Mouse (Mus musculus) bone marrow macrophage, adult 2 months (primary cell): Measurements from ENCODE around the gene Ctrl. TPM values are rescaled to one million over a fixed set of nuclear protein-coding genes. Genes with fewer than 3 reads are reported as not detected.

Source experiments
- H3K27ac ChIP-seq: 2 replicates; pipeline ENCODE4 v1.5.1; 2012; ENCODE audit warnings: low read depth, low read length; ENCODE audit not compliant: insufficient read depth
- H3K4me1 ChIP-seq: 2 replicates; pipeline ENCODE4 v1.6.1; 2012; ENCODE audit warnings: low read length; ENCODE audit not compliant: control insufficient read depth, insufficient read depth
- H3K4me3 ChIP-seq: 2 replicates; pipeline ENCODE4 v1.5.1; 2012; ENCODE audit warnings: mild to moderate bottlenecking, low read length, moderate library complexity; ENCODE audit not compliant: insufficient read depth
- CTCF ChIP-seq: IDR thresholded peaks from 2 replicates; pipeline ENCODE4 v1.5.1; 2012; ENCODE audit warnings: low read depth, mild to moderate bottlenecking, low read length, moderate library complexity
- POLR2A ChIP-seq: IDR thresholded peaks from 2 replicates; pipeline ENCODE4 v1.6.1; 2012; ENCODE audit warnings: mild to moderate bottlenecking, low read depth, low read length, borderline replicate concordance
- polyA plus RNA-seq: library from polyadenylated mRNA; stranded (reverse); fragments of >200 nt; gene quantifications from 2 replicates; pipeline ENCODE4 v1.2.4, GENCODE M21; 2012; ENCODE audit not compliant: missing spikeins, insufficient read depth, insufficient read length

Gene Ctrl
- polyA plus RNA-seq, 1 experiment, result 0.63 TPM

DNA sequence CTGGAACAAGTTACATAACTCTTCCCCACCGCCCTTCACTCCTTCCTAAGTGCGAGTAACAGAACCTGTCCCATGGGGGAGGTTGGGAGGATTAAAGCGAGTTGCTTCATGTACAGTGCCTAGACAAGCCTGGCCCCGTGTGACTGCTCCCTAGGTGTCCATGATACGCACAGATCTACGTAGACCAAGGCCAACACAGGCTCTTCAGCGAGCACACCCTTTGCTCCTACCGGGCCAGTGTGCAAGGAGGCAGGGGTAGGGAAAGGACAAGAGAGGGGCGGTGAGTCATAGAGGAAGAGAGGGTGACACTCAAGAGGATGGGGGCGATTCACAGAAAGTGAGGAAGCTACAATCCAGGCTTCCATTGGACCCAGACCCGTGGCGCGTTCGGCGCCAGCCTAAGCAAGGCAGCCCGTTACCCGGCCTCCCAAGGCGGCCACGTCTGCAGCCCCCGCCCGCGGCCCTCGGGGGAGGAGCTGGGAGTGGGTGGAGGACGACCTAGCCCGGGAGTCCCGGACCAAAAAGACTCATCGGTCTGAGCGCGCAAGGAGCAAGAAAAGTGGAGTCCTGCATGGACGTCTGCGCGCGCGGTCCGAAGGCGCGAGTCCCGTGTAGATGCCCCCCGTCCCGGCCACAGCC lies 31.7 kb upstream of the Ctrl start:
- TF ChIP-seq CTCF, result no peak
- TF ChIP-seq POLR2A, result no peak
- Histone ChIP-seq H3K27ac (no peak overlapping the region), H3K4me3 (peak overlapping the region; percentile 88), H3K4me1 (peaks cover 5% of the 10 kb centered on the region; the same call in 1 of the 2 replicates)

DNA sequence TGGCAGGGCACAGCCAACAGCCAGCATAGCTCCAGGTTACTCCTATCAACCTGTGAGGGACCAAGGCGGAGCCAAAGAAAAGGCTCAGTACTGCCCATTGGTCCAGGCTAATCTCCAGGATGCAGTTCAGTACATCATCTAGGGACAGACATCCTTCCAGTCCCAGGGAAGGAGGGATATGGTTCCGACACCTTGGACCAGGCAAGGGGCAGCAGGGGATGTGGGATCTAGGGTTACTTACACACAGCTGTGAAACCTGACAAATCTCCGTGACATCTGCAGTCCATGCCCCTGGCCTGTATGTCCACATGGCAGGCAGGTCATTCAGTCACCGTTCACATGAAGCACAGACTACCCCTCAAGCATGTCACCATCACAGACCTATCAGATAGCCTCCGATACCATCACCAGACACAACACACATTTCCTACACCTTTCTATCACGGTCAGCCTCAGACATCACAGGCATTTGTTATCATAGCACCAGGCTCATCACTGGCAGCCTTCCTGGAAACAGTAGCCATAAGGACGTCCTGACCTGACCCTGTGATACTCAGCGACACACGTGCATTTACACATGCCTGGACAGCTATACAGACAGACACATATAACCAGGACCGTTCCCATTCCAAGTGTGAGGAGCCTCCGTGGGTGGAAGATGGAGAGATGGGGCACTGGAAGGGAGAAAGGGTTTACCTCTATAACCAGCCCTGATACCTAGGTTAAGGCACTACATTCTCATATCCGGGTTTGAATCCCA lies 31.0 kb upstream of the Ctrl start:
- no peak for TF ChIP-seq POLR2A
- no peak for TF ChIP-seq CTCF
- H3K27ac ChIP-seq, result no peak overlapping the region
- H3K4me1 ChIP-seq, result peaks cover 5% of the 10 kb centered on the region; the same call in 1 of the 2 replicates
- peak overlapping the region; percentile 88 for H3K4me3 ChIP-seq

DNA sequence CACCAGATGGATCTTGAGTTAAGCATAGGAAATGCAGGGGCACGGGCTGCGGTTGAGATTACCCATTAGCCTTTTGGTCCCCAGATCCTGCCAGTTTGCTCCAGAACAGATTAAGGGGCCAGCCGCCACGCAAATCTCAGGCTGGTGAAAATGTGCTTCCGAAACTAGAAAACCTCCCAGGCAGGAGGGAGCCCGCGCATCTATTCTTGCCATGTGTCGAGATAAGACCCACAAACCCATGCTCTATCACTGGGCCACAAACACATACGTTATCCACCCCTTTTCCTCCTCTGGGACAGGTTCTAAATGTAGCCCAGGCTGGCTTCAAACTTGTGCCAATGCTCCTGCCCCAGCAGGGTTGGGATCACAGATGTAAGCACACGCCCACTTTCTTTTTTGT lies 27.9 kb upstream of the Ctrl start:
- H3K4me3 ChIP-seq, result no peak overlapping the region
- no peak for TF ChIP-seq POLR2A
- TF ChIP-seq CTCF, result no peak
- H3K27ac ChIP-seq, result no peak overlapping the region
- peaks cover 15% of the 10 kb centered on the region for H3K4me1 ChIP-seq

DNA sequence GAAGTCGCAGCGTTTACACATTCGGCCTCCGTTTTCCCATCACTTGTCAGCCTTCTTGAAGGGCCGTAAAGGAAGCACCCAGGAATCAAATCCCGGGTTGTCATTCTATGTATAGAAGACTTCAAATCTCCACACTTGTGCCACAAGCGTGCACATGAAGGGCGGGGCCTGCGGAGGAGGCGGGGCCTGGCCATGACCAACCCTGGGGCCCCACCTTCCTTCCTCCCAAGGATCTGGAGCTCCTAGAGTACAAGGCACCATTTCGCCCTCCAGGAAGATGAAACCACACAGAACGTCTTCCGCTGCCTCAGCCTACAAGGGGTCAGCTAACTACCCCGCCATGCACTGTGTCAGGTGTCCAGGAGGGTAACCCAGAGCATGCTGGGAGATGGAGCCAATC lies 27.4 kb upstream of the Ctrl start:
- TF ChIP-seq POLR2A (no peak), CTCF (no peak)
- Histone ChIP-seq H3K27ac (no peak overlapping the region), H3K4me3 (no peak overlapping the region), H3K4me1 (peaks cover 15% of the 10 kb centered on the region)

DNA sequence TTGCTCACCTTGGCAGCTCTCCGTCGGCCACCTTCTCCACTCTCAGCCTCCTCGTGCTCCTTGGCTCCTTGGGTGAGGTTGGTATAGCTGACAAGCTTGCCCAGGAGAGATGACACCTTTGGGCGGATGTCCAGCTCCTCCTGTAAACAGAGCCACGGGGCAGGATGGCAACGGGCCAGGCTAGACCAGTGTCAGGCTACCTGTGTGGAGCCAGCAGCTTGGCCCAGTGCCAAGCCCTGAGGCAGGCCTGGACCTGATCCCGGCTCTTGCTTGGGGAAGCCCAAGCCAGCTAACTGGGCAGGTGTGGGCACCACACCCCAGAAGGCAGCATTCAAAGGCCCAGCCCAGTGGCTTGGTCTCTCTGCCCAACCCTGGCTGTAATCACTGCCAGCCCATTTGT lies 25.7 kb upstream of the Ctrl start:
- no peak overlapping the region for H3K4me3 ChIP-seq
- H3K27ac ChIP-seq, result no peak overlapping the region
- TF ChIP-seq POLR2A (no peak), CTCF (no peak)
- peaks cover 10% of the 10 kb centered on the region for H3K4me1 ChIP-seq

DNA sequence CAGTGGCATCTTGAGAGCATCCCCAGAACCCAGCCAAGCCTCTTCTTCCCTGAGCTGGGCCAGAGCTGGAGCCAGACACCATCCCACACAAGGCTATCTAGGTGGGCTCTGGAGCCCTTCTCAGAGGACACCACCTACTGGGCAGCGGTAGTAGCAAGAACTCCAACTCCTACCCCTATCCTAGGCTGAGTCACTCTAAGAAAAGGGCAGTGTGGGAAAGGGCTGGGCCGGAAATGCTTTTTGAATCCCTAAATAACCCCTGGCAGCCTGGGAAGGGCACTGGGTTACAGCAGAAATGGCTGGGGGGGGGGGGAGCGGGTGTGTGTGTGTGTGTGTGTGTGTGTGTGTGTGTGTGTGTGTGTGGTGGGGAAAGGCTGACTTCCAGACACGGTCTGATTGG lies 24.2 kb upstream of the Ctrl start:
- Histone ChIP-seq H3K4me1 (peaks cover 10% of the 10 kb centered on the region), H3K27ac (no peak overlapping the region), H3K4me3 (no peak overlapping the region)
- TF ChIP-seq CTCF, result no peak

DNA sequence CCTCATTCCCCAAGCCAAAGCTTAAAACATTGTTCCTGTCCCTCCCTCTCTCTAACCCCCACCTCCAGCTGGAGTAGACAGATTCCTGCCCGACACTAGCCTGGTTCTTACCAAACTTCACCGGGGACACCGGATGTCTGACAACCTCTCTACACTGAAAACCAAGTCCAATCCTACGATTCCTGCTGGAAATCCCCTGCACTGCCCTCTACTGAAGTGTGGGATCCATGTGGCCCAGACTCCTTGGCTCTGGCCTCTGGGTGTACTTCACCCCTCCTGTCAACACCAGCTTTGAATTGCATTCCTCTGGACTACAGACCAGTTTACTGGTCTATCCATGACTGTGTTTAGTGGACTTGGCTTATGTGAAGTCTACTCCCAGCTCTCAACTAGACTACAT lies 22.9 kb upstream of the Ctrl start:
- TF ChIP-seq CTCF (no peak), POLR2A (no peak)
- Histone ChIP-seq H3K27ac (no peak overlapping the region), H3K4me3 (no peak overlapping the region), H3K4me1 (peaks cover 10% of the 10 kb centered on the region)

DNA sequence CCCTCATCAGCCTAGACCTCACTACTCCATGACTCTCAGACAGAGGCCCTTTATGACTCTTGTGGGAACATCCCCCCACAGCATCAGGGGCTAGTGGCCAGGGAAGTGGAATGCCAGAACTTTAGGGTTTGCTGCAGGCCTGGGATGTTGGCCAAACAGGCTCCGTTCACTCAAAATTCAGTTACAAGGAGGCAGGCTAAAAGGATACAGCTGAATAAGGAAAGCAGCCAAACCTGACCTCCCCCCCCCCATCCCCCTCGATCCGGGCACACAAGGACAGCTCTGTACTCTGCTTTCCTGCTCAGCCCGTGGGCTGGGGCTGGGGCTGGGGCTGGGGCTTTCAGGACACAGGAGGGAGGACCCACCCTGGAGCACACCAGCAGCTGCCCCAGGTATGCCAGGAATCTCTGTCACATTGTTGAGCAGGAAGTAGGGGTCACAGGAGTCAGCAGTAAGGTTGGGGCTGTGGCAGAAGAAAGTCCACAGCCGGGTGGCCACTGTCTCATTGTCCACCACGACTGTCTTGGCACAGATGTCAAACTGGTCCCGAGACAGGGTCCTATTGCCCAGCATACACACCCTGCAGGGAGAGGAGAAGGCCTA lies 17.5 kb upstream of the Ctrl start:
- Histone ChIP-seq H3K4me1 (no peaks in the 10 kb centered on the region), H3K27ac (no peak overlapping the region), H3K4me3 (no peak overlapping the region)
- no peak for TF ChIP-seq POLR2A
- TF ChIP-seq CTCF, result no peak

DNA sequence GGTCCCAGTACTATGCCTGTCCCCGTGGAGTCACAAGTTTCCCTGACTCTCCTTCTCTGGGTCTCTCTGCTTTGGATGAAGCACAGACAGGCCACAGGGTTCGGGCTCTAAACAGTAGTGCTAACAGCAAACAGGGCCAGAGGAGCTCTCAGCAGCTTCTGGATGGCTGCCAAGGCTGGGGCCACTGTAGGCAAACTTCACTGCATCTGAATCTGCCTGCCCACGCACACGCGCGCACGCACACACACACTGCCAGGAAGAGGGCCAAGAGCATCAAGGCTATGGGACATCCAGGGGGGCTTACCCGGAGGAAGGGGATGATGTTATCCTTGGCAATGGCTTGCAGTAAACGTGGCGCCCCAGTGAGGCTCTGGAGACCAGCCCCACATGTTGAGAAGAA lies 15.7 kb upstream of the Ctrl start:
- H3K4me1 ChIP-seq, result no peaks in the 10 kb centered on the region
- H3K4me3 ChIP-seq, result no peak overlapping the region
- TF ChIP-seq POLR2A (no peak), CTCF (no peak)
- no peak overlapping the region for H3K27ac ChIP-seq

DNA sequence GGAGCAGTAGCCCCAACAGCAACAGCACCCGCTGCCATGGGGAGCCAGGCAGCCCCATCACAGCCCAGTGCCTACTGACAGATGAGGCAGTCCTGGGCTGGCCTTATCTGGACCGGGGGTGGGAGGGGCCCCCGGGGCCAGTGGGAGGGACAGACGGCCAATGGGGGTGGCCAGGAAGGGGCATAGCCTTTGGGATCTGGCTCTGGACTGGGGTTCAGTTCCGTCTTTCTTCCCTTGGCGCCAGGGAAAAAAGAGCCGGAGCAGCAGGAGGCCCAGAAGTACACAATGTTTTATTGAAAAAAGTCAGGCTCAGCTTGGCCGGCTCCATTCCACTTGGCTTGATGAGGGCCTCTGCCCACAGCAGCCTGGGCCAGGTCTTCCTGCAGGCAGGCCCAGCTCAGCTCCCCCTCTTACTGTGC lies 9.7 kb upstream of the Ctrl start, which contains the start of gene Lcat:
Gene Lcat (minus strand): TSS at position 62 of the 419 bp plus-strand sequence.
- TF ChIP-seq POLR2A (no peak), CTCF (no peak)
- no peak within 1 kb of the TSS for H3K27ac ChIP-seq
- peaks cover 6% of the 10 kb centered on the region for H3K4me1 ChIP-seq
- no peak within 1 kb of the TSS for H3K4me3 ChIP-seq
